Mouse (Mus musculus): ENCODE results near the gene Gm21762. TPM values are rescaled to one million over a fixed set of nuclear protein-coding genes. Genes with fewer than 3 reads are reported as not detected.
"Not testable (repeated sequence)": the region's sequence is repeated elsewhere in the genome, so short reads cannot be mapped to it uniquely, and the experiment has no call there.

The Gm21762 gene
- total RNA-seq (2015; ENCODE audit: low replicate concordance) (3.8 TPM in 1 of 2 replicates, not detected in the other), total RNA-seq (2017; ENCODE audit: low replicate concordance) (not detected in 2 replicates)

DNA sequence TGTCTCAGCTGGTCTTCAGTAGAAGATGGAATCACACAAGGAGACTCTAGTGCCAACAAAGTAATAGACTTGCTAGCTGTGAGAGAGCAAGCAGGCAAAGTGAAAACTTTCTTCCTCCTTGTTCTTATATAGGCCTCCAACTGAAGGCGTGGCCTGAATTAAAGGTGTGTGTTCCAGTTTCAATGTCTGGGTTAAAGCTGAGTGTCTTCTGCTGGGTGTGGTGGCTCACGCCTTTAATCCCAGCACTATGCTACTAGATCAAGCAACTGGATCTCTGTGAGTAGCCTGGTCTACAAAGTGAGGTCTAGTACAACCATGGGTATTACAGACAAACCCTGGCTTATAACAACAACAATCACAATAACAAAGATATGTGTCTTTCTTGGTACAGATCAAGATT is at the start of gene Gm21762:
TSS of gene Gm21762 (minus strand) at position 101 of the 400 bp plus-strand sequence.
- ATAC-seq (replicated peaks; ENCODE audit: low FRiP score, poor library complexity, severe bottlenecking), result not testable (repeated sequence)

DNA sequence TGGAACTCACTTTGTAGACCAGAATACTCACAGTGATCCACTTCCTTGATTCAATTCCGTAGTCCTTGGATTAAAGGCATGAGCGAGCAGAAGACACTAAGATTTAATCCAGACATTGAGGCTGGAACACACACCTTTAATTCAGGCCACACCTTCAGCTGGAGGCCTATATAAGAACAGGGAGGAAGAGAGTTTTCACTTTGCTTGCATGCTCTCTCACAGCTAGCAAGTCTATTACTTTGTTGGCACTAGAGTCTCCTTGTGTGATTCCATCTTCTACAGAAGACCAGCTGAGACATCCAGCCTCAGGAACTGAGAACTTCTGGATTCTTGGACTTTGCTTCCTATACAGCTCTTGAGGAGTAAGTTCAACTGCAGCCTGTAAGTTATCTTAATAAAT is 47.1 kb upstream of the Gm21762 start, which contains the start of gene AF067061:
TSS of gene AF067061 (plus strand) at position 245 of the 400 bp plus-strand sequence.
- ATAC-seq (replicated peaks; ENCODE audit: low FRiP score, poor library complexity, severe bottlenecking), result not testable (repeated sequence)

DNA sequence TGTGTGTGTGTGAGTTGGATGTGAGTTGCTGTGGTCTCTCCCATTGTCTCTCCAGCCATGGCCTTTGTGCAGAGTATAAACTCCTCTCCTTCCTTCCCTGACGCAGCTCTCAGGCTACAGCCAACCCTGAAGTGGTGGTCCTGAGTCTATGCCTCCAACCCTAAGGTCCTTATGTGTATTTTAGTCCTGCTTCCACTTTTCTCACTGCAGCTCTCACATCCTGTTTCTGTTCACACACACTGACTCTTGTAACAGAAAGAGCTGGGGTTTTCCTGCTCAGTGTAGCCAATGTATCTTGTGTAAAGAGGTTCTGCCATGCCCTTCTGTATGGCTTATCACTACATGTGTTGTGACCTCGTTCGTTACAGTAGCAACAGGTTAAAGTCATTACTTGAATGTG is 44.0 kb upstream of the Gm21762 start:
- ATAC-seq (replicated peaks; ENCODE audit: low FRiP score, poor library complexity, severe bottlenecking), result not testable (repeated sequence)

DNA sequence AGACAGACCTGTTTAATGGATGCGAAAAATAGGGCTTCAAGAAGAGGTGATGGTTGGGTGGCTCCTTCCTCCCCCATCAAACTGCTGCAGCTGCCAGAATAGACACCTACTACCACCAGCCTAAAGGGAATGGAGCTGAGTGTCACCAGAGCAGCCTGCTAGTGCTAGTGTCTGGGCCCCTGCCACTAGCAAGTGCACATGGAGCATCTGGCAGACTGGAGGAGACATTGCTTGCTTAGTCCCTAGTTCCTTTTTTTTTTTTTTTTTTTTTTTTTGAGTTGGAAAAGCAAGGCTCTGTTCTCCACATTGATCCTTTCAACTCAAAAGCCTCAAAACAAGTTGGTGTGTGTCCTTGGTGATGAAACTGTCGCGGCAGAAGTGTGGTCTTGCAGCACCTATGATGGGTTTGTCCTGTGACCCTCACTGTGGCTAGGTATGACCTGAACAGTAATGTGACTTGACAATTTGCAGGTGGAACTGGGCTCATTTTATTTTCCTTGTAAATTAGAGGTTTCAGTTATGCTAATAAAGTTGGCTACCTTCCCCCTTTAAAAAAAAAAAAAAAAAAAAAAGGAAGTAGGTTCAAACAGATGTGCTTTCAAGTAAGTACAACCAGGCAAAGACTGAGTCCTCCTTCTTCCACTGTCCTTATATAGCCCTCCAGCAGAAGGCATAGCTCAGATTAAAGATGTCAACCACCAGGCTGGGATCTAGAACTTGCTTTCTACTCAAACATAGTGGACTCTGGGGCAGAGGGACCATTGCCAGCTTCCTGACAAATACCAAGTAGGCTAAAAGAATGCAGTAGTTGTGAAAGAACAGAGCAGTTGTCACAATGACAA is 43.3 kb upstream of the Gm21762 start:
- not testable (repeated sequence) for ATAC-seq (replicated peaks; ENCODE audit: low FRiP score, poor library complexity, severe bottlenecking)

DNA sequence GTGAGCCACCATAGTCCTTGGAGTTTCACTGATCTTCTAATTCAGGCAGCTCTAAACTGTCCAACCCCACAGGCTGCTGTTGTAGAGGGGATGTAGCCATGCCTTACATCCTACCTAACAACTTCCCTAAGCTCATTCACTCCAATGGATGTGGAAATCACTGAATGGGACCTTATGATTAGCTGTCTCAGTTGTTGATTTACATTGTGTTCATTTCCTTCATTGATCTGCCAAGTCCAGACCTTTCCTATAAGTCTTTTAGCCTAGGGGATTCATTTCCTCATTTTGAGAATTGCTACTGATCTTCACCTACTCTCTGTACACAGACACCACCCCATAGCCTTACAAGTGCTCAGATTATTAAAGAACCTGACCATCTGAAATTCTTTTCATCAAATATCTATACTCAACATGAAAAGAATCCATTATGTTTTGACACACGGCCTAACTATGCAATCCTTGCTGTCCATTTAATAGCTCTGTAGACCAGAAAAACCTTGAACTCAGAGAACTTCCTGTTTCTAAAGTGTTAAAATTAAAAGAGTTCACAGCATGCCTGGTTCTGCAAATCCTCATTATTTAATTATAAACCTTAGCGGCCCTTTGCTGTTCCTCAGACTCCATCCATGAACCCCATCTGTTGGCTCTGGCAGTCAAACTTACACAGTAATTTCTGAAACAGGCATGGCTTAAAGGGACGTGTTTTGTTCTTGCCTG is 35.6 kb upstream of the Gm21762 start:
- not testable (repeated sequence) for ATAC-seq (replicated peaks; ENCODE audit: low FRiP score, poor library complexity, severe bottlenecking)

DNA sequence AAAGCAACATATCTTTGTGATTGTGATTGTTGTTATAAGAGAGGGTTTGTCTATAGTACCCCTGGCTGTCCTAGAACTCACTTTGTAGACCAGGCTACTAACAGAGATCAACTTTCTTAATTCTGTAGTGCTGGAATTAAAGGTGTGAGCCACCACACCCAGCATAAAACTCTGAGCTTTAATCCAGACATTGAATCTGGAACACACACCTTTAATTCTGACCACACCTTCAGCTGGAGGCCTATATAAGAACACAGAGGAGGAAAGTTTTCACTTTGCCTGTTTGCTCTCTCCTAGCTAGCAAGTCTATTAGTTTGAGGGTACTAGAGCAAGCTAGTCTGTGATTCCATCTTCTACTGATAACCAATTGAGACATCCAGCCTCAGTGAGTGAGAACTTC is 23.1 kb upstream of the Gm21762 start, which contains the start of gene Gm21731:
TSS of gene Gm21731 (plus strand) at position 301 of the 400 bp plus-strand sequence.
- ATAC-seq (replicated peaks; ENCODE audit: low FRiP score, poor library complexity, severe bottlenecking), result not testable (repeated sequence)

DNA sequence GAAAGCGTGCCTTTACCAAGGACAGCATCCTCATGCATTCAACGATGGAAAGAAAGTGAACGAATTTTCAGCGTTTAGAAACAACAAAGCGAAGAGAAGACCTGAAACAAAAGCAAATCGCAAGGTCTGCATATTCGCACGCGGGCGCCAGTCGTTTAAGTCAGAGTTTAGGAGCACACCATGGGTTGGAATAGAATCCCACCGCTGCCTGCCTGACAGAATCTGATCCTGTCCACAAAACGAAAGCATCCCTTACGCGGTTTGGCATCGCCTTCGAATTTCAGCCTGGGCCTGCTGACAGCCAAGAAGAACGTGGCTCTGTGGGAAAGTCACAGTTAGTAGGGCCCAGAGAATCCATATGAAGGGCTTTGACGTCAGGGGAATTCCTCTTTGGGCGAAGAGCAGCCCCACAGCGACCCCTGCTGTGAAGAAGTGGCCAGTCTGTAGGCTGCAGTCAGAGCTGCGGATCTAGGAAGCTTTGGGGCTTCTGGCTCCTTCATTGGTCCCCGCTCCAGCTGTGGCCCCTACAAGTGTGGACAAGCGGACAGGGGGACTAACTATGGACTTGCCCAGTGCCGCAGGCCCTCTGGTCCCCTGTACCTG is 16.8 kb upstream of the Gm21762 start:
- ATAC-seq (replicated peaks; ENCODE audit: low FRiP score, poor library complexity, severe bottlenecking), result not testable (repeated sequence)

DNA sequence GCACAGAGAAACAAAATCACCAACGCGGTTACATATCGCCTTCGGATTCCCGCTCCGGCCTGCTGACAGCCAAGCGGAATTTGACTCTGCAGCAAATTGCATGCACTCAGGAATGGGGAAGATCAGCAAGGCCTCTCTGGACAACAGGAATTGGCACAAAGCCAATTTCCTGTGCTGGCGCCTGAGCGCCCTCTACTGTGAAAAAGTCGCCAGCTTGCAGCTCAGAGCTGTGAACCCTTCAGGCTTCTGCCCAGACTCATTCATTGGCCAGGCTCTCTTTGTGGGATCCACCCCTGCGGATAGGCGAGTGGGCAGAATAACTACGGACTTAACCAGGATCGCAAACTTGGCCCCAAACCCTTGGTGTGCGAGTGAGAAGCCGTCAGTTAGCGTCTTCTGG is 16.1 kb upstream of the Gm21762 start:
- not testable (repeated sequence) for ATAC-seq (replicated peaks; ENCODE audit: low FRiP score, poor library complexity, severe bottlenecking)

DNA sequence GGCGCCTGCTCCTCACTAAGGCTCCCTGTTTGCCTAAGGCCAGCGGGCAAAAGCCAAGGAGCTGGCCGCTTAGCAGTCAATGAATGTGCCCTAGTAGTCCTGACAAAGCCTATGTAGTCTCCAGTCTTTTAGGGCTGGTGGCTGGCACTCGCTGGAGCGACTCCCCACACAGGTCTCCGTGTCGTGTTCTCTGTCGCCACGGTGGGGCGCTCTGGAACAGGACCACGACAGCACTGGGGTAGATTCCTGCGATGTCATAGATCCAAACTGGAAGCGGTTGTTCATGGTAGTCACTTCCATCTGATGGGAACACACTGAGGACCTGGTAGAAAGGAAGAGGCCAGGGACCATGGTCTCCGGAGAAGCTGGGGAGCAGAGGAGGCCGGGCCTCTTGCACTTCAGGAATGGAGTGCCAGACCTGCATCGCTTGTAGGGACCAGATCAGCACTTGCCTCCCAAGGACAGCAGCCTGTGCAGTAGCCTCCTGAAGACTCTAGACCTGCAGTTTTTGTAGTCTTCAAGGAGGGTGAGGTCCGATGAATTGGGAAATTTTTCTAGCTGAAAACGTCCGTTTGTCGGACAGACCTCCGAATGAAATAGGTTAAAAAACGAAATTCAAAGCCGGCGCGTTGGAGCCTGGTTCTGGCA is 7.4 kb upstream of the Gm21762 start:
- not testable (repeated sequence) for ATAC-seq (replicated peaks; ENCODE audit: low FRiP score, poor library complexity, severe bottlenecking)

DNA sequence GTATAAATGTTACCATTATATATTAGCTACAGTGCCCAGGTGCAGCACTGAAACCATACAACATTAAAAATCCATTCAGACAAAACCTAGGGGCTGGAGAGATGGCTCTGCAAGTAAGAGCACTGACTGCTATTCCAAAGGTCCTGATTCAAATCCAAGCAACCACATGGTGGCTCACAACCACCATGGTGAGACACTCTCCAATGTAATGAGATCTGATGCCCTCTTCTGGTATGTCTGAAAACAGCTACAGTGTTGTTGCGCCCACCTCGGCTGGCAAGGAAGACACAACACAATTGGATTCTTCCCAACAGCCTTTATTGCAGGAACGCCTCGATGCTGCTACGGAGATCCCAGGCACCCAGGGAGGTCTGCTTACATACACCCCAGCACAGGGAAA is 5.2 kb upstream of the Gm21762 start:
- not testable (repeated sequence) for ATAC-seq (replicated peaks; ENCODE audit: low FRiP score, poor library complexity, severe bottlenecking)

DNA sequence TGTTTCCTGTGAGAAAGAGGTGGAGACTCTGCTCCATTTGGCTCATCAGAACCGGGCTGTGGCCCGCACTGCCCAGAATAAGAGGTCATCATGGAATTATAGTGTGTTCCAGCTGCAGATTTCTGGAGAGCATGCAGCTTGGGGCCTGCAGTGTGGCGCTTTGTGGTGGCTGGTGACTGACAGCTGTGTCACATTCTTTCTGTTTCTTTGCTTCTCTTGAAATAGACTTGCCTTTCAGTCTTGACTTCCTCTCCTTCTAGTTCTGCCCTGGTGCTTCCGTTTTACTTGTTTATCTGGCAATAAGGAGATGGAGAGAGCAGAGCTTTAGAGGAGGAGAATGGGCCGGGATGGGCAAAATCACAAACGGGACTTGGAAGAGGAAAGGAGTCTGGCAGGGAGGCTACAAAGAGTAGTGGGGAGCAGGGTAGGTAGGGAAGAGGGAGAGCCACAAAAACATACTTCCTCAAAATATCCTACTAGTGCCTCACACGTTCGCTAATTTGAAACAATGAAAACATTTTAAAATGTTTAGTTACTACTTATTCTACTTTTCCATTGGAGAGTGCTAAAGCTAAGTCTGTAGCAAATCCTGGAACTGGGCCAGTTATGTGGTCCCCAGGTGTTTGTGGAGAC is 19.4 kb downstream of the Gm21762 start:
- not testable (repeated sequence) for ATAC-seq (replicated peaks; ENCODE audit: low FRiP score, poor library complexity, severe bottlenecking)

DNA sequence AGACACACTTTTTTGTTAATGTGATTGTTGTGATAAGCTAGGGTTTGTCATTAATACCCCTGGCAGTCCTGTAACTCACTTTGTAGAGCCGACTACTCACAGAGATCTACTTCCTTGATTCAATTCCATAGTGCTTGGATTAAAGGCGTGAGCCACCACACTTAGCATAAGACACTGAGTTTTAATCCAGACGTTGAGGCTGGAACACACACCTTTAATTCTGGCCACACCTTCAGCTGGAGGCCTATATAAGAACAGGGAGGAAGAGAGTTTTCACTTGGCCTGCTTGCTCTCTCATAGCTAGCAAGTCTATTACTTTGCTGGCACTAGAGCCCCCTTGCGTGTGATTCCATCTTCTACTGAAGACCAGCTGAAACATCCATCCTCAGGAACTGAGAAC is 43.6 kb downstream of the Gm21762 start, which contains the start of gene Gm21818:
TSS of gene Gm21818 (plus strand) at position 301 of the 400 bp plus-strand sequence.
- ATAC-seq (replicated peaks; ENCODE audit: low FRiP score, poor library complexity, severe bottlenecking), result not testable (repeated sequence)

DNA sequence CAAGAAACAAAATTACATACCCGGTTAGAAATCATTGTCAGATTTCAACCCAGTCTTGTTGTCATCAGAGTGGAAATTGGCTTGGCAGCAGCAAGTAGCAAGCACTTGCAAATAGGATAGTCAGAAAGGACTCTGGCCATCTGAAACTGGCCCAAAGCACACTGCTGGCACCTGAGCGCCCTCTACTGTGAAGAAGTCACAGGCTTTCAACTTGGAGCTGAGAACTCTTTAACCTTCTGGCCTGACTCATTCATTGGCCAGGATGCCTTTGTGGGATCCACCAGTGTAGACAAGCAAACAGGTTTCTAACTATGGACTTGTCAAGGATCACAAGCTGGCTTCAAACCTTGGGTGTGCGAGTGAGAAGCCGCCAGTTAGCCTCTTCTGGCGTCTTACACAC is 47.4 kb downstream of the Gm21762 start:
- ATAC-seq (replicated peaks; ENCODE audit: low FRiP score, poor library complexity, severe bottlenecking), result not testable (repeated sequence)

Other genes starting within 250 kb of the Gm21762 start
- gene Gm36079, start 188.9 kb downstream of the Gm21762 start, total RNA-seq (2015; ENCODE audit: low replicate concordance), result not detected in 2 replicates
- not detected in 2 replicates for gene Gm36079, start 188.9 kb downstream of the Gm21762 start, total RNA-seq (2017; ENCODE audit: low replicate concordance)
- gene Gm21188, start 163.8 kb downstream of the Gm21762 start, total RNA-seq (2015; ENCODE audit: low replicate concordance), result 42.4 and 52.3 TPM in 2 replicates
- gene Gm21188, start 163.8 kb downstream of the Gm21762 start, total RNA-seq (2017; ENCODE audit: low replicate concordance), result 12.4 and 14.4 TPM in 2 replicates
- gene Gm20767, start 75.7 kb downstream of the Gm21762 start, total RNA-seq (2015; ENCODE audit: low replicate concordance), result not detected in 2 replicates
- not detected in 2 replicates for gene Gm20767, start 75.7 kb downstream of the Gm21762 start, total RNA-seq (2017; ENCODE audit: low replicate concordance)
- gene Gm21818, start 43.5 kb downstream of the Gm21762 start, total RNA-seq (2015; ENCODE audit: low replicate concordance), result not detected in 2 replicates
- gene Gm21818, start 43.5 kb downstream of the Gm21762 start, total RNA-seq (2017; ENCODE audit: low replicate concordance), result not detected in 2 replicates
- gene Gm21731, start 23.2 kb upstream of the Gm21762 start, total RNA-seq (2015; ENCODE audit: low replicate concordance), result not detected in 2 replicates
- gene Gm21731, start 23.2 kb upstream of the Gm21762 start, total RNA-seq (2017; ENCODE audit: low replicate concordance), result not detected in 2 replicates
- gene AF067061, start 47.2 kb upstream of the Gm21762 start, total RNA-seq (2015; ENCODE audit: low replicate concordance), result not detected in 2 replicates
- not detected in 2 replicates for gene AF067061, start 47.2 kb upstream of the Gm21762 start, total RNA-seq (2017; ENCODE audit: low replicate concordance)
- gene BC147527, start 84.4 kb upstream of the Gm21762 start, total RNA-seq (2015; ENCODE audit: low replicate concordance), result 1.0 and 1.2 TPM in 2 replicates
- 0.84 and 2.0 TPM in 2 replicates for gene BC147527, start 84.4 kb upstream of the Gm21762 start, total RNA-seq (2017; ENCODE audit: low replicate concordance)
- gene Tcstv3, start 100.9 kb upstream of the Gm21762 start, total RNA-seq (2015; ENCODE audit: low replicate concordance), result not detected in 2 replicates
- not detected in 2 replicates for gene Tcstv3, start 100.9 kb upstream of the Gm21762 start, total RNA-seq (2017; ENCODE audit: low replicate concordance)

All from erythroblast, adult 5-6 weeks (primary cell).